Mouse (Mus musculus) bone marrow, adult 2 months (tissue): ENCODE measurements around the gene Mov10. TPM values are rescaled to one million over a fixed set of nuclear protein-coding genes. Genes with fewer than 3 reads are reported as not detected.

ENCODE experiments used
- H3K27ac ChIP-seq: fragments of 200-500 bp; 2 replicates; pipeline ENCODE4 v1.5.1; 2012; ENCODE audit warnings: low read depth, mild to moderate bottlenecking, control low read depth, inconsistent platforms, low read length; ENCODE audit not compliant: control insufficient read depth, poor library complexity, insufficient read depth
- H3K4me1 ChIP-seq: fragments of 200-500 bp; 2 replicates; pipeline ENCODE4 v1.6.1; 2011; ENCODE audit warnings: low read length; ENCODE audit not compliant: control insufficient read depth, insufficient read depth
- H3K4me3 ChIP-seq: fragments of 200-500 bp; replicated peaks from 2 replicates; pipeline ENCODE3; 2011; ENCODE audit warnings: mild to moderate bottlenecking, low read depth, low read length, control low read depth; ENCODE audit not compliant: control insufficient read depth
- CTCF ChIP-seq: fragments of 200-500 bp; IDR thresholded peaks from 2 replicates; pipeline ENCODE4 v1.5.1; 2011; ENCODE audit warnings: low read length, control low read depth; ENCODE audit not compliant: control insufficient read depth, insufficient read depth
- POLR2A ChIP-seq: fragments of 200-500 bp; IDR thresholded peaks from 2 replicates; pipeline ENCODE4 v1.6.1; 2011; ENCODE audit warnings: low read depth, mild to moderate bottlenecking, control low read depth, low read length, borderline replicate concordance; ENCODE audit not compliant: control insufficient read depth
- WGBS: fragments of 180-500 bp; shearing (Covaris S2); methylation state at CpG from one replicate; pipeline ENCODE4 v1.1.7; 2018; 5-methylcytosine and 5-hydroxymethylcytosine counted together
- polyA plus RNA-seq: library from polyadenylated mRNA; stranded (reverse); fragments of >200 nt; gene quantifications from 2 replicates; pipeline ENCODE4 v1.2.4, GENCODE M21; 2011; ENCODE audit warnings: low replicate concordance; ENCODE audit not compliant: missing spikeins, insufficient read depth, insufficient read length

Gene Mov10
- polyA plus RNA-seq, 1 experiment: 18.5 TPM

DNA sequence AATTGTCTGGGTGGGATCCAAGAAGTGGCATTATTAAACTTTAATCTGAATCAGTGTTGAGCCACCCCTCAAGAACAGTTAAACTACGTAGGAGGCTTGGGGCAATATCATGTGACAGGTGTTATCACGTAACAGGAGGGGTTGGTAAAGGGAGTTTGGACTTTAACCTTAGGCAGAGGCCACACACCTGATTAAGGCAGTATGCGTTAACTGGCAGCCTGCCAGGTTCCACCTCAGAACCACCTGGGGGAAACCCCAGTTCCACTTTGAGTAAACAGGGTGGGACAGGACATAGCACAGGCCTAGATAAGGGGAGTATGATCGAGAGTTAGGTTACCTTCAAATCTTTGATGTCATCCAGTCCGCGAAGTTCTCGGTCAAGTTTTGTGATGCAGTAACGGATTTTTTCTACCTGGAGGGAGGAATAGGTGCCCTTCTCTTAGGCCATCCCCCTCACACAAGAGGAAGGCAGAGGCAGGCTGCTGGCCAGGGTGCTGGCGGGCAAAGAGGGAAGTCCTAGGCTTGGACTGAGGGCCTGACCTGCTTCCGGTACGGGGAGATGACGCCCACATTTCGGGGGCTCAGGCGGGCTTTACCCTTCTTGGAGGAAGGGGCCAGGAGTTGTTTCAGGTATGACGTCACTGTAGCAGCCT is 21.8 kb downstream of the Mov10 start:
- TF ChIP-seq CTCF (no peak), POLR2A (no peak)
- H3K4me3 ChIP-seq: no peak overlapping the region

DNA sequence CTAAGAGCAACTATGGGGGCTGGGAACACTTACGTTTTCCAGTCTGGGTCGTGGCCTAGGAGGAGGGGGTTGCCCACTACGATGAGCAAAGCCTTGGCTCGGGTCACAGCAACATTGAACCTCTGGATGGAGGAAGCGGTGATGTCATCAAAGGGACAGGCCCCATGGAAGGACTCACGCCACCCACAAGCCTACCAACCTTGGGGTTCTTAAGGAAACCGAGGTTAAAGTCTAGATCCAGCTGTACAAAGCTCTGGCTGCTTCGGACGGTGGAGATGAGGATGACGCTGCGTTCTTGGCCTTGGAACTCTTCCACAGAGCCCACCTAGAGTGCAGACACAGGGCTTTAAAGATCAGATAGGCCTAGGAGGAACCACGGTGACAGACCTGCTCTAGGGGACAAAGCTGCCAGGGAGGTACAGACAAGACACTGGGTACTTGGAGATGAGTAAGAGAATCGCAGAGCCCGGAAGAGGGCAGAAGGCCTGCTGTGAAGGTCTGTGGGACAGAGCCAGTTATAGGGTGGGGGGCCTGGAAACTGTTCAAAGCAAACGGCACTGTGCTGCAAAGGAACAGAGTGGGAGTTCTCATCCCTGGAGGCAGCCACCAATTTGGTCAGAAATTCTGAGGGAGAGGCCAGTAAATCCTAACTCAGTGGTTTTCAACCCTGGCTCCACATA is 22.6 kb downstream of the Mov10 start:
- 74% methylated on average over 15 of the region's 15 CpGs for WGBS
- H3K4me1 ChIP-seq: no peaks in the 10 kb centered on the region
- no peak overlapping the region for H3K27ac ChIP-seq

More for the DNA sequence above, 21.8 kb downstream of the Mov10 start:
- 83% methylated on average over 15 of the region's 15 CpGs for WGBS
- H3K27ac ChIP-seq: no peak overlapping the region
- no peaks in the 10 kb centered on the region for H3K4me1 ChIP-seq

DNA sequence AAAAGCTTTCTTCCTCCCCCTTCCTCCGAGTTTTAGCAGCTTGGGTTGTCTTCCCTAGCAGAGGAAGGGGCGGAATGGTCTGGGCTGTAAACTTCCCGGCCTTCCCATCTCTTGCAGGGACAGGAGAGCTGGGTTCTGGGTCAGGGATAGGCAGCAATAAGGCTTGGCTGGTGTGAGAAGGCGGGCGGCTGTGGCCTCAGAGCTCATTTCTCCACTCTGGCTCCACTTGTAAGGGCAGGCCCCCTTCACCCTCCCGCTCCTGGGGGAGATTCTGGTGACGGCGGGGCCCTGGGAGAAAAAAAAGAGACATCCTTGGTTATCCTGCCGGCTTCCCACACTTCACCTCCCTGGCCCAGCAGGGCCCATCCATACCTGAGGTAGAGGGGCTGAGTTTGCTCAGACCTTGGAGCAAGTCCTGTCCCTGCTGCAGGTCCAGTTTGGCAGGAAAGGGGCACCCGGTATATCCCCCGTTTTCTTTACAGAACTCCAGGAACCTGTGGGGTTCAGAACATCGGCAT is 23.4 kb downstream of the Mov10 start:
- Histone ChIP-seq H3K4me3 (no peak overlapping the region), H3K4me1 (no peaks in the 10 kb centered on the region), H3K27ac (no peak overlapping the region)
- WGBS: 84% methylated on average over 12 of the region's 12 CpGs
- TF ChIP-seq CTCF (no peak), POLR2A (no peak)

More for the DNA sequence above, 22.6 kb downstream of the Mov10 start:
- no peak overlapping the region for H3K4me3 ChIP-seq
- no peak for TF ChIP-seq CTCF
- TF ChIP-seq POLR2A: no peak

DNA sequence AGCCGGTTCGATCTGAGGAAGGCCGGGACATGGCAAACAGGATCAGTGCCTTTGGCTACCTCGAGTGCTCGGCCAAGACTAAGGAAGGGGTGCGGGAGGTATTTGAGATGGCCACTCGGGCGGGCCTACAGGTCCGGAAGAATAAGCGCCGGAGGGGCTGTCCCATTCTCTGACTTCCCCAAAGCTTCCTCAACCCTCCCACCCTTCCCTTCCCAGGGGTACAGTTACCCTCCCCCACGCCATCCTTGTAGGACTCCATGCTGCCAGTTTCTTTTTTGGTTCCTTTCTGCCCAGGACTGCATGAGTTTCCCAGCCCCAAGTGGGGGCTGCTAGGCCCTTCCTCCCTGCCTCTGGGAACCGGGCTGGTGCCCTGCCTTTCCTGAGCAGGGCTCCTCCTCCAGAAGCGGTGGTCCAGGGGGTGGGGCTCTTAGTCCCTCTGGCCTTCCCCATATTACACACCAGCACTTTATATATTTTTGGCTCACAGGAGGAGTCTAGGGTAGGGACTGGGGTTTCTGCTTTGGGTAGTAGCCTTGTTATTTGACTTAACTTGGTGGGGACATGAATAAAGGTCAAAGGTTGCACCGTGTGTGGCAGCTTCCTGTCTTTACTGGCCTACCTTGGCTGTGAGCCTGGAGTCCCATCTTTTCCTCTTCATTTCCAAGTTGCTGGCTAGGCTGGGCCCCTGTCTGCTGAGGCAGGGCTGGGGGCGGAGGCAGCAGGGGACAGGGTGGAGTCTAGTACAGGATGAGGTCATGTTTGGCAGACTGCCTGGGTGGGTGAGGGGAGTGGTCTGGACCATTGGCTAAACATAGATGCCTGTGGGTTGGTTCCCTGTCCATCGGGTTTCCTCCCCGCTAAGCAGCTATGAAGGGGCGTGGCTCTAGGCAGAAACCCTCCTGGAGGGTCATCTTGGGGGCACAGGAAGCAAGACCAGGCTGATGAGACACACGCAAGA is 24.2 kb downstream of the Mov10 start:
- no peak overlapping the region for H3K27ac ChIP-seq
- TF ChIP-seq CTCF (no peak), POLR2A (no peak)
- 60% methylated on average over 20 of the region's 20 CpGs for WGBS

DNA sequence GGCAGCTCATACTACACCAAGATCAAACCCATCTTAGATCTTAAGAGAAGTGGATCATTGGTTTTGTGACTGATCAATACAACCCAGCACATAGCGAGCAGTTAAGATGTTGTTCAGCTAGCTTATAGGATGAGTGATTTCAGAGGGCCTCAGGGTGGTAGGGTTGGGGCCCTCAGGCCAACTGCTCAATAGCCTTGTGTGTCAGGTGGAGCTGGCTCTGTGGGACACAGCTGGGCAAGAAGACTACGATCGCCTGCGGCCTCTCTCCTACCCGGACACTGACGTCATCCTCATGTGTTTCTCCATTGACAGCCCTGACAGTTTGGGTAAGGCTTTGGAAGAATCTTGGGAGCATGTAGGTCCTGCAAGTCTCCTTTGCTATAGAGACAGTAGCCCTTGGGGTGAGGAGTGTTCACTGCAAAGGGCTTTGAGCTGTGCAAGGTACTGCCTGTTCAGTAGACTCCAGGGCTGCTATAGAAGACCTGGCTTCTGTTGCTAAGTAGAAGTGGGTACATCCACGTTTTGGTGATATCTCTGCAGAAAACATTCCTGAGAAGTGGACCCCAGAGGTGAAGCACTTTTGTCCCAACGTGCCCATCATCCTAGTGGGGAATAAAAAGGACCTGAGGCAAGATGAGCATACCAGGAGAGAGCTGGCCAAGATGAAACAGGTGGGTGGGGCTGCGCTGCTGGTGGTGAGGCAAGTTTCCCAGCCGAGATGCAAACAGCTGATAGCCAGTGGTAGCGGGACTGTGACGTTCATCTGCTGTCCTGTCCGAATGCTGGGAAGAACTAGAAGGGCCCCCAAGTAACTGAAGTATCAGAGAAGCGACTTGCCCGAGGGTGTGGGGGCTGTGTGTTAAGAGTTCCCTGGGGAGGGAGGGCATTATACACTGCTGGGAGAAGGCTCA is 25.7 kb downstream of the Mov10 start:
- Histone ChIP-seq H3K27ac (no peak overlapping the region), H3K4me1 (no peaks in the 10 kb centered on the region), H3K4me3 (no peak overlapping the region)
- TF ChIP-seq CTCF (no peak), POLR2A (no peak)
- 72% methylated on average over 15 of the region's 15 CpGs for WGBS

More for the DNA sequence above, 24.2 kb downstream of the Mov10 start:
- Histone ChIP-seq H3K4me1 (no peaks in the 10 kb centered on the region), H3K4me3 (no peak overlapping the region)

DNA sequence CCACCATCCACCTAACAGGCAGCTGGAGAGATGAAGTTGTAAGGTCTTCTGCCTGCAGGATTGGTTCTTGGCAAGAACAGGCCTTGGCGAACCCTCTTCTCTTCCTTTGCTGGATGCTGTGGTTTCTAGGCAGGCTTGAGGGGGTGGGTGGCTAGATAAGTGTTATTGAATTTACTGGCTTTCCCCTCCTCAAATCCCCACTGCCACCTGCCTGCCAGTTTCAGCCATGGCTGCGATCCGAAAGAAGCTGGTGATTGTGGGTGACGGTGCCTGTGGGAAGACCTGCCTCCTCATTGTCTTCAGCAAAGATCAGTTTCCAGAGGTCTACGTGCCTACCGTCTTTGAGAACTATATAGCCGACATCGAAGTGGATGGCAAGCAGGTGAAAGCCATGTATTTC is 26.7 kb downstream of the Mov10 start:
- no peak for TF ChIP-seq POLR2A
- no peak for TF ChIP-seq CTCF
- 84% methylated on average over 8 of the region's 8 CpGs for WGBS
- no peak overlapping the region for H3K4me3 ChIP-seq
- no peak overlapping the region for H3K27ac ChIP-seq
- H3K4me1 ChIP-seq: no peaks in the 10 kb centered on the region

DNA sequence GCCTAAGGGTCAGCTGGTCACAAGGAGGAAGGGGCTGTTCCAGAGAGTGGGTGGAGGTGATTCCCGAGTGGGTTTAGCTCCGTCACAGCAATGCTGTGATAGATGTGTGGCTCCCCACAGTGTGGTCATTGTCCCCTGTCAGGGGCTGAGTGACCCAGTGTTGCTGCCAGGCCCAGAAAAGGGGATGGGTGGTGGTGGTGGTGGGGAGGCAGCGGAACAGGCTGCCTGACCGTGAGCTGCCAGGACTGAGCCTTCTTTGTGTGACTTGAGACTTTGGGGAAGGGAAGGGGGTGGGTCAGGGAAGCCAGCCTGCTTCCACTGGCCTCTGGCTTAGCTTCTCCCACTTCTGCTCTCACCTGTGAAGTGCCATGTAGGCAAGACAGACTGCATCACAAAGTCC is 27.3 kb downstream of the Mov10 start:
- TF ChIP-seq CTCF (no peak), POLR2A (no peak)
- WGBS: 59% methylated on average over 4 of the region's 4 CpGs
- Histone ChIP-seq H3K27ac (no peak overlapping the region), H3K4me3 (no peak overlapping the region), H3K4me1 (no peaks in the 10 kb centered on the region)

DNA sequence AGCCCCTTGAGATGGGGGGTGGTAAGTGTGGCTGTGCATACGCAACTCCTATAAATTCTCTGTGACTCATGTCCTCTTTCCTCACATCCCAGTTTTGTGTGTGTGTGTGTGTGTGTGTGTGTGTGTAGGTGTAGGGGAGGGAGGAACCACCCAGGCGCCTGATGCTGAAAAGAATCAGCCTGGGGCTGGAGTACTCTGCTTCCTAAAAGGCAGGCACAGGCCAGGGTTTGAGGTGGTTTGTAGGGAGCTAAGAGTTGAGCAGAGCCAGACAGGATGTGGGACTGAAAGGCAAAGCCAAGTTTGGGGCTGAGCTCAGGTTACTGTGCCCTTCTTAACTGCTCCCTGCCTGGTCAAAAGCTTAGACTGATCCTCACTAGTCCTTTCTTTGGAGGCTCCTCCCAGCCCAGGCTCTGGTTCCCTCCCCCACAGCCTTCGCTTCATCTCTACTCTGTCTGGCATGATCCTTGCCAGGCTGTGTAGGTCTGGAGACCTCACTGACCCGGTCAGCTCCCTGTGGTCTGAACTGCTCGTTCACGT is 27.9 kb downstream of the Mov10 start:
- TF ChIP-seq CTCF (no peak), POLR2A (no peak)
- no peaks in the 10 kb centered on the region for H3K4me1 ChIP-seq
- H3K27ac ChIP-seq: no peak overlapping the region
- no peak overlapping the region for H3K4me3 ChIP-seq
- WGBS: 49% methylated on average over 6 of the region's 6 CpGs
